8 mouse cellular contexts compared by ENCODE assay signal in the genomic region with DNA sequence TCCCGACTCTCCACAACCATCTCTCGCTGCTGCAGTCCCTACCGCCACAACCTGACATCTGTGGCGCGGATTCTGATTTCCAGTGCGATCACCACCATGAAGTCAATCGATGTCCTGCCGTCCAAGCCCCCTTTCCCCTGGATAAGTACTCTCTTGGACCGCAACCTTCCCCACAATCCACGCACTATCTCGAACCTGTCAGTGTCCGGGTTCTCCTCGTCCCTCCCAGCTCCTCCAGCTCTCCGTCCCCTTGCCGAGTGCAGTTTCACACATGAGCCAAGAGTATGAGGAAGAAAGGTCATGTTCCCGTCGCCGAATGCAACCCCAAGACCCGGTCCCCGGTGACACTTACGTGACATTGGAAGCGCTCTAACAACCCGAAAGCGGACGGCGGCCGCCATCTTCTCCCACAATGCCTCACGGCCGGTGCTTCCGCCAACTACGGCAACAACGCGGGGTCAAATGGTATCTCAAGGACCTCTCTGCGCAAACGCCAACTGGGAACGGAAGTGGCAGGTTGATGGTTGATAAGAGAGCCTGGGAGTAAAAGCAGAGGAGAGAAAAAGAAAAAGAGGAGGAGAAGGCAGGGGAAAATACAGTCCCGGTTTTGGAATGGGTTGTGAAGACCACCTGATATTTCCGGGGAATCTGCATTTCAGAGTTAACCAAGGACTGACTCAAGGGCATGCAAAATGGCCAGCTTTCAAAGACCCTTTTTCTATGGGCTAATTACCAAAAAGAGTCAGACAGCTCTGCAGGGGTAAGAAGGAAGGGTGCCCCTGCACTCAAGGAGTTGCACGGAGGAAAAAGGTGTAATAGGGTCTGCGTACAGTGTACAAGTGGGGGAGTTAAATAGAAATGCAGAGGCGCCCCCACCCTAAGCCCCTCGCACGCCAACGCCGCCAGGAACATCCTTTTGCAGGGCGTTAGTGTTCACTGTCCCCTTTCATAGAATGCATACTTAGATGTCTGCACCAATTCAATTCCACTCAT. TPM values are rescaled to one million over a fixed set of nuclear protein-coding genes. Genes with fewer than 3 reads are reported as not detected.
DNase-seq lines count a peak whose midpoint lies in the region; ATAC-seq and TF ChIP-seq lines count a peak whose summit lies in the region.

A gene (minus strand): TSS at position 425 of the 993 bp plus-strand sequence.

- peak; percentile 94 for DNase-seq in 416B (ENCODE audit: low read depth)
- DNase-seq in heart, adult 8-10 months (ENCODE audit: low spot score), result peak; percentile 95
- peak; percentile 97 for DNase-seq in kidney, adult 9 months
- DNase-seq in limb, embryonic 14.5 days (ENCODE audit: low spot score), result peak; percentile 91
- peak; percentile 95 for DNase-seq in midbrain, postnatal 0 days (ENCODE audit: low spot score)
- DNase-seq in spleen, postnatal 14 days (ENCODE audit: low spot score in 2 of 2), result peak; percentile 82 to 83

- TF ChIP-seq POLR2A in bone marrow, adult 2 months (IDR thresholded peaks at IDR 0.05; ENCODE audit: borderline replicate concordance, control insufficient read depth, low read depth, low read length), result peak; percentile 88
- peak; percentile 57; the same call in 1 of the 2 replicates for TF ChIP-seq POLR2A in limb, embryonic 14.5 days (IDR thresholded peaks at IDR 0.05; ENCODE audit: borderline replicate concordance, extremely low read depth, insufficient read depth, insufficient read length)

- no peaks in the 10 kb centered on the region for H3K4me1 ChIP-seq in bone marrow, adult 2 months (ENCODE audit: control insufficient read depth, insufficient read depth, low read length)
- H3K4me1 ChIP-seq in embryonic facial prominence, embryonic 15.5 days, result peaks cover 15% of the 10 kb centered on the region
- peaks cover 13% of the 10 kb centered on the region for H3K4me1 ChIP-seq in limb, embryonic 14.5 days (ENCODE audit: control insufficient read depth, insufficient read depth, low read length)
- peaks cover 8% of the 10 kb centered on the region for H3K4me1 ChIP-seq in midbrain, postnatal 0 days (ENCODE audit: insufficient read depth, low read length)

- peak; percentile 57; the same call in 1 of the 2 replicates for ATAC-seq in embryonic facial prominence, embryonic 15.5 days (ENCODE audit: insufficient number of reproducible peaks, low FRiP score, low TSS enrichment, low read depth)
- peak; percentile 92 for ATAC-seq in limb, embryonic 14.5 days (ENCODE audit: low FRiP score, low read depth)
- ATAC-seq in midbrain, postnatal 0 days (ENCODE audit: low FRiP score), result peak; percentile 89

- H3K36me3 ChIP-seq in embryonic facial prominence, embryonic 15.5 days, result peaks cover 6% of the 10 kb centered on the region; the same call in 1 of the 2 replicates
- H3K36me3 ChIP-seq in limb, embryonic 14.5 days (ENCODE audit: control insufficient read depth, insufficient read depth, low read length), result peaks cover 8% of the 10 kb centered on the region; the same call in 1 of the 2 replicates
- H3K36me3 ChIP-seq in midbrain, postnatal 0 days (ENCODE audit: insufficient read depth, low read length), result 0 out of 2 replicates have a peak, but pooled peaks cover 2% of the 10 kb centered on the region

- peak within 1 kb of the TSS; percentile 84 for H3K4me2 ChIP-seq in embryonic facial prominence, embryonic 15.5 days (replicated peaks)
- peak within 1 kb of the TSS; percentile 79 for H3K4me2 ChIP-seq in limb, embryonic 14.5 days (replicated peaks; ENCODE audit: low read depth, low read length, severe bottlenecking)
- H3K4me2 ChIP-seq in midbrain, postnatal 0 days (ENCODE audit: low read depth, low read length, poor library complexity, severe bottlenecking), result peak within 1 kb of the TSS; percentile 93

- WGBS in bone marrow, adult 2 months, result 9% methylated on average over 46 of the region's 46 CpGs
- WGBS in embryonic facial prominence, embryonic 15.5 days, result 7% methylated on average over 46 of the region's 46 CpGs
- 8% methylated on average over 46 of the region's 46 CpGs for WGBS in limb, embryonic 14.5 days
- 7% methylated on average over 46 of the region's 46 CpGs for WGBS in midbrain, postnatal 0 days

- H3K9me3 ChIP-seq in embryonic facial prominence, embryonic 15.5 days (replicated peaks), result no peaks in the 10 kb centered on the region
- H3K9me3 ChIP-seq in limb, embryonic 14.5 days (ENCODE audit: control insufficient read depth, low read length), result no peaks in the 10 kb centered on the region
- H3K9me3 ChIP-seq in midbrain, postnatal 0 days (ENCODE audit: low read length), result no peaks in the 10 kb centered on the region

- peak within 1 kb of the TSS; percentile 85 for H3K4me3 ChIP-seq in bone marrow, adult 2 months (replicated peaks; ENCODE audit: control insufficient read depth, low read depth, low read length)
- H3K4me3 ChIP-seq in embryonic facial prominence, embryonic 15.5 days (replicated peaks), result peak within 1 kb of the TSS; percentile 78
- peak within 1 kb of the TSS; percentile 85 for H3K4me3 ChIP-seq in limb, embryonic 14.5 days (replicated peaks; ENCODE audit: low read length)
- peak within 1 kb of the TSS; percentile 52 for H3K4me3 ChIP-seq in midbrain, postnatal 0 days (ENCODE audit: low read depth, low read length)

- H3K9ac ChIP-seq in embryonic facial prominence, embryonic 15.5 days, result peak within 1 kb of the TSS; percentile 70
- H3K9ac ChIP-seq in limb, embryonic 14.5 days (ENCODE audit: low read depth, low read length, severe bottlenecking), result peak within 1 kb of the TSS; percentile 85
- peak within 1 kb of the TSS; percentile 61 for H3K9ac ChIP-seq in midbrain, postnatal 0 days (replicated peaks; ENCODE audit: low read length, poor library complexity, severe bottlenecking)

- no peaks in the 10 kb centered on the region for H3K27me3 ChIP-seq in embryonic facial prominence, embryonic 15.5 days
- H3K27me3 ChIP-seq in limb, embryonic 14.5 days (ENCODE audit: control insufficient read depth, insufficient read depth, low read length), result no peaks in the 10 kb centered on the region
- no peaks in the 10 kb centered on the region for H3K27me3 ChIP-seq in midbrain, postnatal 0 days (ENCODE audit: insufficient read depth, low read length)

- no peak within 1 kb of the TSS; the same call in 1 of the 2 replicates for H3K27ac ChIP-seq in bone marrow, adult 2 months (ENCODE audit: control insufficient read depth, insufficient read depth, low read depth, low read length, poor library complexity)
- H3K27ac ChIP-seq in embryonic facial prominence, embryonic 15.5 days (replicated peaks), result peak within 1 kb of the TSS; percentile 58; the same call in 1 of the 2 replicates
- H3K27ac ChIP-seq in limb, embryonic 14.5 days (replicated peaks; ENCODE audit: low read depth, low read length), result no peak within 1 kb of the TSS
- peak within 1 kb of the TSS; percentile 82 for H3K27ac ChIP-seq in midbrain, postnatal 0 days (ENCODE audit: low read depth, low read length)

- peak; percentile 14; the same call in 1 of the 2 replicates for TF ChIP-seq CTCF in bone marrow, adult 2 months (IDR thresholded peaks at IDR 0.05; ENCODE audit: control insufficient read depth, insufficient read depth, low read length)
- no peak for TF ChIP-seq CTCF in midbrain, postnatal 0 days (IDR thresholded peaks at IDR 0.05)

RNA-seq across cellular contexts. Expression of the gene that starts here (rescaled TPM):
- polyA plus RNA-seq in bone marrow, adult 2 months (2011; ENCODE audit: insufficient read depth, insufficient read length, low replicate concordance, missing spikeins), result 26.1 and 39.4 TPM in 2 replicates
- polyA plus RNA-seq in embryonic facial prominence, embryonic 15.5 days (2015; fragmentation: Nextera tagmentation; extraction: Ambion mirVana), result 165 TPM in 2 replicates
- 100 to 1,000 TPM; 719 to 786 (median 769) TPM for total RNA-seq in heart, adult 8-10 months (2022)
- 84.8 and 87.7 TPM in 2 replicates for polyA plus RNA-seq in limb, embryonic 14.5 days (2012; rRNA removed)
- 177 and 186 TPM in 2 replicates for polyA plus RNA-seq in limb, embryonic 14.5 days (2014; fragmentation: Nextera tagmentation; extraction: Ambion mirVana)
- total RNA-seq in midbrain, postnatal 0 days (2014; rRNA removed), result 100 and 114 TPM in 2 replicates
- polyA plus RNA-seq in midbrain, postnatal 0 days (2015; fragmentation: Nextera tagmentation; extraction: Ambion mirVana), result 220 TPM in 2 replicates

Comparison
In these comparisons a context has a peak if more than half of its experiments do, and no peak if none do; other contexts are left out.
1. H3K27ac ChIP-seq: peak in embryonic facial prominence, embryonic 15.5 days (single experiment) and midbrain, postnatal 0 days (single experiment); none in bone marrow, adult 2 months (single experiment) and limb, embryonic 14.5 days (single experiment).
2. Peak in every context shown above with its lines, with median percentiles within 50 percentile points of each other: DNase-seq, H3K4me3 ChIP-seq, ATAC-seq, H3K4me2 ChIP-seq and H3K9ac ChIP-seq.